In the genomic region with DNA sequence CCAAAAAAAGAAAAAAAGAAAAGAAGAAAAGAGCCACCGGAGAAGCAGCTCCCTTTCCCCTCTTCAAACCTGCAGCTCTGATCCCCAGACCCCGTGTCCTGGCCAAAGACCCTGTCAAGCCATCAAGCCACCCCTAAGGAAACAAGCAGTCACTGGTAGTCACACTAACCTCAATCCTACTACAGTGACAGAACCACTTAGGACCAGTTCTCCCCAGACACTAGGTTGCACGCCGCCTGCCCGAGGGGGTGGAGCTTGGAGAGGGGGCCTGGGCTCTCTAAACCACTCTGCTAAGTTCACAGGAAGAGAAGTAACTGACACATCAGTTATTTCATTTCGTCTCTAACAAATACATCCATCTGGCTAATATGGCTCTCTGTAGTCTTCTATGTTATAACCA, we compare ENCODE assay signal across 28 mouse cellular contexts. TPM values are rescaled to one million over a fixed set of nuclear protein-coding genes. Genes with fewer than 3 reads are reported as not detected.
"Had no signal": no experiment of that assay in that cellular context is flagged by ENCODE, and none has a peak within 500 bp of the region (broad histone marks: within the 10 kb centered on the region; RNA-seq: fewer than 3 reads in every experiment).

No protein-coding gene starts in this region.

- H3K9me3 ChIP-seq: midbrain, embryonic 10.5 days; midbrain, embryonic 13.5 days; midbrain, embryonic 15.5 days; neural tube, embryonic 13.5 days; neural tube, embryonic 15.5 days had no signal

- ATAC-seq: midbrain, embryonic 13.5 days; midbrain, embryonic 15.5 days had no signal

- H3K27me3 ChIP-seq: midbrain, embryonic 13.5 days; midbrain, embryonic 15.5 days; neural tube, embryonic 13.5 days; neural tube, embryonic 15.5 days had no signal

- DNase-seq: lung, adult 18-20 months; lung, embryonic 14.5 days; lung, postnatal 10 days; lung, postnatal 4 days; retina, postnatal 1 day; right cerebral cortex, adult 18-20 months; right cerebral cortex, postnatal 25 days; right cerebral cortex, postnatal 4 days; spleen, adult 18-20 months; thymus, adult 18-20 months; thymus, postnatal 14 days; thymus, postnatal 4 days had no signal

- H3K4me2 ChIP-seq: lung, embryonic 14.5 days; midbrain, embryonic 13.5 days; midbrain, embryonic 15.5 days; neural tube, embryonic 13.5 days; neural tube, embryonic 15.5 days had no signal

- H3K4me3 ChIP-seq: midbrain, embryonic 10.5 days; midbrain, embryonic 13.5 days; midbrain, embryonic 15.5 days; myocyte; neural tube, embryonic 13.5 days; neural tube, embryonic 15.5 days had no signal

- H3K27ac ChIP-seq: midbrain, embryonic 10.5 days; midbrain, embryonic 13.5 days; midbrain, embryonic 15.5 days; neural tube, embryonic 13.5 days; neural tube, embryonic 15.5 days had no signal

- H3K9ac ChIP-seq: lung, embryonic 14.5 days; midbrain, embryonic 13.5 days; midbrain, embryonic 15.5 days; neural tube, embryonic 13.5 days; neural tube, embryonic 15.5 days had no signal

RNA-seq across cellular contexts. Expression of a gene that starts 39.6 kb away (rescaled TPM):
- total RNA-seq: megakaryocyte, adult 5-6 weeks had no signal
- polyA plus RNA-seq: liver, embryonic 16.5 days; lung, embryonic 14.5 days; midbrain, embryonic 13.5 days; midbrain, embryonic 15.5 days; neural tube, embryonic 11.5 days; neural tube, embryonic 13.5 days; neural tube, embryonic 15.5 days; small intestine, adult 2 months; stomach, embryonic 14.5 days; stomach, embryonic 16.5 days; urinary bladder, adult 2 months had no signal

RNA-seq across cellular contexts. Expression of a gene that starts 44.2 kb away (rescaled TPM):
- total RNA-seq: megakaryocyte, adult 5-6 weeks; megakaryocyte-erythroid progenitor cell, adult 5-6 weeks had no signal
- polyA plus RNA-seq: liver, embryonic 16.5 days; lung, embryonic 14.5 days; lung, embryonic 16.5 days; midbrain, embryonic 10.5 days; midbrain, embryonic 13.5 days; midbrain, embryonic 15.5 days; neural tube, embryonic 11.5 days; neural tube, embryonic 13.5 days; neural tube, embryonic 15.5 days; small intestine, adult 2 months; stomach, embryonic 14.5 days; stomach, embryonic 16.5 days; thymus, postnatal 0 days; urinary bladder, adult 2 months had no signal
